Mouse (Mus musculus) embryonic facial prominence, embryonic 10.5 days (tissue): Measurements from ENCODE around the gene C130074G19Rik. TPM values are rescaled to one million over a fixed set of nuclear protein-coding genes. Genes with fewer than 3 reads are reported as not detected.

Experiments
- DNase-seq: peaks from one replicate; pipeline ENCODE4 v3.0.0-alpha.2; 2017; ENCODE audit warnings: low spot score
- H3K27ac ChIP-seq: fragments of 300-500 bp; sonication (generic); replicated peaks from 2 replicates; pipeline ENCODE4 v1.5.1; 2016; ENCODE audit warnings: mild to moderate bottlenecking
- H3K27me3 ChIP-seq: fragments of 300-500 bp; sonication (generic); replicated peaks from 2 replicates; pipeline ENCODE4 v1.6.1; 2016; ENCODE audit warnings: low read depth, mild to moderate bottlenecking; ENCODE audit not compliant: poor library complexity, severe bottlenecking
- H3K36me3 ChIP-seq: fragments of 300-500 bp; sonication (generic); replicated peaks from 2 replicates; pipeline ENCODE4 v1.6.1; 2016; ENCODE audit warnings: mild to moderate bottlenecking, moderate library complexity
- H3K4me1 ChIP-seq: fragments of 300-500 bp; sonication (generic); 2 replicates; pipeline ENCODE4 v1.6.1; 2016
- H3K4me3 ChIP-seq: fragments of 300-500 bp; sonication (generic); 2 replicates; pipeline ENCODE4 v1.5.1; 2016; ENCODE audit warnings: mild to moderate bottlenecking, moderate library complexity
- H3K9me3 ChIP-seq: fragments of 300-500 bp; sonication (generic); 2 replicates; pipeline ENCODE4 v1.6.1; 2016; ENCODE audit warnings: mild to moderate bottlenecking
- WGBS: fragments of 180-500 bp; shearing (Covaris S2); methylation state at CpG from one replicate; pipeline ENCODE4 v1.1.7; 2016; 5-methylcytosine and 5-hydroxymethylcytosine counted together
- polyA plus RNA-seq: library from polyadenylated mRNA; unstranded; fragments of >200 nt; fragmentation: Nextera tagmentation; extraction: Ambion mirVana; gene quantifications from 2 replicates; pipeline ENCODE4 v1.2.1, GENCODE M21; 2016

The C130074G19Rik gene
- polyA plus RNA-seq, 1 experiment from 2014 or later = 0.64 TPM

- Histone ChIP-seq H3K4me1 (peaks cover 36% of the 10 kb centered on the region), H3K27ac (0 out of 2 replicates have a peak overlapping the region, but pooled peaks have one; percentile 19), H3K27me3 (peaks cover 58% of the 10 kb centered on the region), H3K36me3 (no peaks in the 10 kb centered on the region), H3K9me3 (no peaks in the 10 kb centered on the region), H3K4me3 (no peak overlapping the region)
- no peak for DNase-seq
- 40% methylated on average over 7 of the region's 7 CpGs for WGBS
Measured at GRCm38 (mm10) chr1:184851166-184851565, 31.9 kb downstream of the C130074G19Rik start.

- Histone ChIP-seq H3K36me3 (no peaks in the 10 kb centered on the region), H3K4me1 (peaks cover 35% of the 10 kb centered on the region), H3K9me3 (no peaks in the 10 kb centered on the region), H3K27ac (no peak overlapping the region), H3K4me3 (0 out of 2 replicates have a peak overlapping the region, but pooled peaks have one; percentile 89), H3K27me3 (peaks cover 76% of the 10 kb centered on the region)
- no peak for DNase-seq
- 51% methylated on average over 3 of the region's 3 CpGs for WGBS
Measured at GRCm38 (mm10) chr1:184846973-184847372, 36.0 kb downstream of the C130074G19Rik start.

- WGBS = 4% methylated on average over 18 of the region's 18 CpGs
- Histone ChIP-seq H3K4me1 (peaks cover 27% of the 10 kb centered on the region), H3K4me3 (peak within 1 kb of the TSS; percentile 89), H3K36me3 (no peaks in the 10 kb centered on the region), H3K27me3 (peaks cover 69% of the 10 kb centered on the region), H3K9me3 (no peaks in the 10 kb centered on the region), H3K27ac (peak within 1 kb of the TSS; percentile 88)
- DNase-seq = no peak
Measured at GRCm38 (mm10) chr1:184846092-184846750, 36.8 kb downstream of the C130074G19Rik start, which contains the start of gene Marc2. Marc2 (minus strand) TSS chr1:184846451.

GRCm38 (mm10) chr1:184845111-184846071 is 37.6 kb downstream of the C130074G19Rik start:
- Histone ChIP-seq H3K9me3 (no peaks in the 10 kb centered on the region), H3K36me3 (peaks cover 2% of the 10 kb centered on the region; the same call in 1 of the 2 replicates), H3K27ac (peak overlapping the region; percentile 88), H3K27me3 (peaks cover 64% of the 10 kb centered on the region), H3K4me3 (peak overlapping the region; percentile 89), H3K4me1 (peaks cover 25% of the 10 kb centered on the region)
- DNase-seq = peak; percentile 91
- WGBS = under 1% methylated on average over 67 of the region's 67 CpGs

GRCm38 (mm10) chr1:184844326-184845066 is 38.5 kb downstream of the C130074G19Rik start:
- peaks cover 25% of the 10 kb centered on the region for H3K4me1 ChIP-seq
- WGBS = 20% methylated on average over 15 of the region's 15 CpGs
- peak; percentile 36 for DNase-seq
- H3K27me3 ChIP-seq = peaks cover 55% of the 10 kb centered on the region
- H3K36me3 ChIP-seq = peaks cover 8% of the 10 kb centered on the region; the same call in 1 of the 2 replicates
- peak overlapping the region; percentile 89 for H3K4me3 ChIP-seq
- H3K27ac ChIP-seq = no peak overlapping the region
- H3K9me3 ChIP-seq = no peaks in the 10 kb centered on the region

GRCm38 (mm10) chr1:184837649-184838048 is 45.4 kb downstream of the C130074G19Rik start:
- no peak for DNase-seq
- Histone ChIP-seq H3K9me3 (no peaks in the 10 kb centered on the region), H3K4me1 (no peaks in the 10 kb centered on the region), H3K4me3 (no peak overlapping the region), H3K36me3 (peaks cover 21% of the 10 kb centered on the region), H3K27me3 (no peaks in the 10 kb centered on the region), H3K27ac (no peak overlapping the region)
- 84% methylated on average over 4 of the region's 4 CpGs for WGBS

GRCm38 (mm10) chr1:184836350-184836749 is 46.7 kb downstream of the C130074G19Rik start:
- Histone ChIP-seq H3K27me3 (no peaks in the 10 kb centered on the region), H3K4me1 (no peaks in the 10 kb centered on the region), H3K9me3 (no peaks in the 10 kb centered on the region), H3K4me3 (no peak overlapping the region), H3K27ac (no peak overlapping the region), H3K36me3 (peaks cover 34% of the 10 kb centered on the region)
- DNase-seq = no peak
- WGBS = 67% methylated on average over 5 of the region's 5 CpGs

GRCm38 (mm10) chr1:184833499-184833898 is 49.5 kb downstream of the C130074G19Rik start:
- no peak for DNase-seq
- WGBS = 90% methylated on average over 7 of the region's 7 CpGs
- no peak overlapping the region for H3K27ac ChIP-seq
- H3K9me3 ChIP-seq = no peaks in the 10 kb centered on the region
- H3K36me3 ChIP-seq = peaks cover 44% of the 10 kb centered on the region
- H3K4me1 ChIP-seq = no peaks in the 10 kb centered on the region
- H3K27me3 ChIP-seq = no peaks in the 10 kb centered on the region
- no peak overlapping the region for H3K4me3 ChIP-seq

GRCm38 (mm10) chr1:184832211-184832610 is 50.8 kb downstream of the C130074G19Rik start:
- Histone ChIP-seq H3K4me3 (no peak overlapping the region), H3K27me3 (no peaks in the 10 kb centered on the region), H3K36me3 (peaks cover 44% of the 10 kb centered on the region), H3K27ac (no peak overlapping the region), H3K9me3 (no peaks in the 10 kb centered on the region), H3K4me1 (peaks cover 4% of the 10 kb centered on the region)
- WGBS = 80% methylated on average over 10 of the region's 10 CpGs
- DNase-seq = no peak

GRCm38 (mm10) chr1:184829897-184830296 is 53.1 kb downstream of the C130074G19Rik start:
- H3K27ac ChIP-seq = no peak overlapping the region
- no peak overlapping the region for H3K4me3 ChIP-seq
- no peaks in the 10 kb centered on the region for H3K9me3 ChIP-seq
- 79% methylated on average over 8 of the region's 8 CpGs for WGBS
- H3K27me3 ChIP-seq = no peaks in the 10 kb centered on the region
- peaks cover 9% of the 10 kb centered on the region for H3K4me1 ChIP-seq
- DNase-seq = no peak
- H3K36me3 ChIP-seq = peaks cover 44% of the 10 kb centered on the region

GRCm38 (mm10) chr1:184827175-184827701 is 55.8 kb downstream of the C130074G19Rik start:
- Histone ChIP-seq H3K4me1 (peaks cover 24% of the 10 kb centered on the region), H3K27ac (no peak overlapping the region), H3K9me3 (no peaks in the 10 kb centered on the region), H3K27me3 (peaks cover 4% of the 10 kb centered on the region; the same call in 1 of the 2 replicates), H3K36me3 (peaks cover 27% of the 10 kb centered on the region), H3K4me3 (peak overlapping the region; percentile 33)
- no peak for DNase-seq
- 30% methylated on average over 23 of the region's 23 CpGs for WGBS

- Histone ChIP-seq H3K4me3 (0 out of 2 replicates have a peak overlapping the region, but pooled peaks have one; percentile 30), H3K4me1 (peaks cover 25% of the 10 kb centered on the region), H3K27me3 (peaks cover 4% of the 10 kb centered on the region; the same call in 1 of the 2 replicates), H3K9me3 (no peaks in the 10 kb centered on the region), H3K36me3 (peaks cover 10% of the 10 kb centered on the region), H3K27ac (no peak overlapping the region)
- WGBS = 26% methylated on average over 11 of the region's 11 CpGs
- DNase-seq = peak; percentile 72
Measured at GRCm38 (mm10) chr1:184825093-184825492, 57.9 kb downstream of the C130074G19Rik start.
